Mouse (Mus musculus) cerebellum, adult 2 months (tissue): ENCODE measurements around the gene Trpm6. TPM values are rescaled to one million over a fixed set of nuclear protein-coding genes. Genes with fewer than 3 reads are reported as not detected.

Experiments used
- DNase-seq, 2 experiments: peaks; one replicate each; pipeline ENCODE4 v3.0.0; 2021
- H3K27ac ChIP-seq: fragments of 200-500 bp; 2 replicates; pipeline ENCODE4 v1.5.1; 2012; ENCODE audit warnings: low read length, control low read depth, inconsistent platforms; ENCODE audit not compliant: insufficient read depth
- H3K27me3 ChIP-seq: fragments of 200-500 bp; 2 replicates; pipeline ENCODE4 v1.6.1; 2012; ENCODE audit warnings: inconsistent platforms, mild to moderate bottlenecking, low read length, moderate library complexity; ENCODE audit not compliant: control insufficient read depth, insufficient read depth
- H3K4me1 ChIP-seq: fragments of 200-500 bp; 2 replicates; pipeline ENCODE4 v1.6.1; 2011; ENCODE audit warnings: low read length; ENCODE audit not compliant: control insufficient read depth, insufficient read depth
- H3K4me3 ChIP-seq: fragments of 200-500 bp; replicated peaks from 2 replicates; pipeline ENCODE3; 2011; ENCODE audit warnings: mild to moderate bottlenecking, low read depth, low read length, control low read depth; ENCODE audit not compliant: insufficient read depth
- CTCF ChIP-seq: fragments of 200-500 bp; IDR thresholded peaks from 2 replicates; pipeline ENCODE4 v1.5.1; 2011; ENCODE audit warnings: low read depth, mild to moderate bottlenecking, control low read depth, low read length, moderate library complexity, borderline replicate concordance; ENCODE audit not compliant: insufficient read depth
- POLR2A ChIP-seq: fragments of 200-500 bp; IDR thresholded peaks from 2 replicates; pipeline ENCODE4 v1.6.1; 2011; ENCODE audit warnings: low read length, control low read depth, borderline replicate concordance; ENCODE audit not compliant: insufficient read depth
- WGBS: fragments of 180-500 bp; shearing (Covaris S2); methylation state at CpG from one replicate; pipeline ENCODE4 v1.1.7; 2018; 5-methylcytosine and 5-hydroxymethylcytosine counted together
- polyA plus RNA-seq: library from polyadenylated mRNA; depleted of rRNA; stranded (reverse); fragments of >200 nt; gene quantifications from 2 replicates; pipeline ENCODE4 v1.2.3, GENCODE M21; 2012

The Trpm6 gene
- polyA plus RNA-seq, 1 experiment = 0.34 TPM

- TF ChIP-seq CTCF (no peak), POLR2A (no peak)
- WGBS = 62% methylated on average over 19 of the region's 19 CpGs
- no peak for DNase-seq
Observed at GRCm38 (mm10) chr19:18841789-18842562, 92.2 kb downstream of the Trpm6 start.

DNA sequence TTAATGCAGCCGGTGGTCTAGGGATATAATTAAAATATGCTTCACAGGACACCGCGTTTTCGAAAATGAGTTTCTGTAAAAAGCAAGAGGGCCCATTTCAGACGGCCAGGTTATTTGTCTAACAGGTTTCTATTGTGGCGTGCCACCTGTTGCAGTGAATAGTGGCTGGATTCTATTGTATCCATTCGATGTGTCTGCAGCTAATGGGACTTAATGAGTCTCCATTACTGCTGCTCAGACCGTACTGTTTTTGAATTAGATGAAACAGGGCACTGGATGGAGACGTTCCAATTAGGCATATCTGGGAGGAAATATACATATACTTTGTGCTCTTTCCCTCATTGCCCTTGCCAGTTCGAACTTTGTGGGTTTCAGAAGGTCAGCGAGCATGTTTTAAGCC is 92.8 kb downstream of the Trpm6 start:
- TF ChIP-seq POLR2A = no peak
- TF ChIP-seq CTCF = no peak
- Histone ChIP-seq H3K4me3 (no peak overlapping the region), H3K4me1 (no peaks in the 10 kb centered on the region), H3K27ac (no peak overlapping the region), H3K27me3 (no peaks in the 10 kb centered on the region)
- WGBS = 85% methylated on average over 11 of the region's 11 CpGs
- no peak for DNase-seq

More at GRCm38 (mm10) chr19:18841789-18842562, 92.2 kb downstream of the Trpm6 start:
- H3K27me3 ChIP-seq = no peaks in the 10 kb centered on the region
- no peaks in the 10 kb centered on the region for H3K4me1 ChIP-seq
- H3K27ac ChIP-seq = no peak overlapping the region
- no peak overlapping the region for H3K4me3 ChIP-seq

DNA sequence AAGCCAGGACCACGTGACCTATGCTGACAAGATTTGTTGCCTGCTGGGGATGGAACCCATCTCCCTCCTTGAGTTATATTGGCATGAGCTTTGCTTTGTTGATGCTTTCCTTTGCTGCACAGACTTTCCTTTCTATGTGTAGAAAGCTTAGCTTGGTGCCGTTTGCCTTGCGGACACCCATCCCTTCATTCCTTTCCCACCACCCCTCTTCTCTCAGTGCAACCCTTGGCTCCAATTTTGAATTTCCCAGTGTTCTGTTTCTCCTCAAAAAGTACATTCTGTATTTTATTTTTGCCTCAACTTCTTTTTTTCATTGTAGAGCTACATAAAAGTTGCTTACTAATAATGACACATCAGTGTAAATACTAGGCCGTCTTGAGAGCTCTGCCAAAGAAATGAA is 96.6 kb downstream of the Trpm6 start:
- no peak for DNase-seq
- TF ChIP-seq CTCF (no peak), POLR2A (no peak)
- Histone ChIP-seq H3K4me1 (no peaks in the 10 kb centered on the region), H3K27me3 (no peaks in the 10 kb centered on the region), H3K27ac (no peak overlapping the region), H3K4me3 (no peak overlapping the region)
- WGBS = 98% methylated on average over 4 of the region's 4 CpGs

DNA sequence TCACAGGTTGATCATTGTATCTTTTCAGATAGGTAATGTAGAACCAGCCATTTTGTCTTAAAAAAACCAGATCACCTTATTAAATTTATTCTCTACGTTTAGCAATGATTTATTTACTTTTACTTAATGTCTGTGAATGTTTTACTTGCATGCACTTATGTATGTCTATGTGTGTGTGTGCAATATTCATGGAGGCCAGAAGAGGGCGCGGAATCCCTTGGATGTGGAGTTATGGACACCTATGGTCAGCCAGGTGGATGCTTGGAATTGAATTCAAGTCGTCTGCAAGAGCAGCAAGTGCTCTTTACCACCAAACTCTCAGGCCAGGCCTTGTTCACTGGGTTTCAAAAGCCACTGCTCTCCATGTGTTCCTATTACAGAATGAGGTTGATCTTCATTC is 118.5 kb downstream of the Trpm6 start:
- TF ChIP-seq POLR2A = no peak
- TF ChIP-seq CTCF = no peak
- 64% methylated on average over 4 of the region's 4 CpGs for WGBS
- DNase-seq = no peak
- Histone ChIP-seq H3K4me1 (no peaks in the 10 kb centered on the region), H3K27ac (no peak overlapping the region), H3K27me3 (no peaks in the 10 kb centered on the region), H3K4me3 (no peak overlapping the region)

GRCm38 (mm10) chr19:18872792-18873569 is 123.2 kb downstream of the Trpm6 start:
- whole genome bisulfite sequencing = 20% methylated on average over 6 of the region's 6 CpGs
- H3K27me3 ChIP-seq = no peaks in the 10 kb centered on the region
- no peak for TF ChIP-seq POLR2A
- TF ChIP-seq CTCF = peak; percentile 30; the same call in 1 of the 2 replicates
- no peaks in the 10 kb centered on the region; the same call in 1 of the 2 replicates for H3K4me1 ChIP-seq
- H3K27ac ChIP-seq = no peak overlapping the region
- peak in 1 of 2 experiments; percentile 42 for DNase-seq
- H3K4me3 ChIP-seq = no peak overlapping the region

DNA sequence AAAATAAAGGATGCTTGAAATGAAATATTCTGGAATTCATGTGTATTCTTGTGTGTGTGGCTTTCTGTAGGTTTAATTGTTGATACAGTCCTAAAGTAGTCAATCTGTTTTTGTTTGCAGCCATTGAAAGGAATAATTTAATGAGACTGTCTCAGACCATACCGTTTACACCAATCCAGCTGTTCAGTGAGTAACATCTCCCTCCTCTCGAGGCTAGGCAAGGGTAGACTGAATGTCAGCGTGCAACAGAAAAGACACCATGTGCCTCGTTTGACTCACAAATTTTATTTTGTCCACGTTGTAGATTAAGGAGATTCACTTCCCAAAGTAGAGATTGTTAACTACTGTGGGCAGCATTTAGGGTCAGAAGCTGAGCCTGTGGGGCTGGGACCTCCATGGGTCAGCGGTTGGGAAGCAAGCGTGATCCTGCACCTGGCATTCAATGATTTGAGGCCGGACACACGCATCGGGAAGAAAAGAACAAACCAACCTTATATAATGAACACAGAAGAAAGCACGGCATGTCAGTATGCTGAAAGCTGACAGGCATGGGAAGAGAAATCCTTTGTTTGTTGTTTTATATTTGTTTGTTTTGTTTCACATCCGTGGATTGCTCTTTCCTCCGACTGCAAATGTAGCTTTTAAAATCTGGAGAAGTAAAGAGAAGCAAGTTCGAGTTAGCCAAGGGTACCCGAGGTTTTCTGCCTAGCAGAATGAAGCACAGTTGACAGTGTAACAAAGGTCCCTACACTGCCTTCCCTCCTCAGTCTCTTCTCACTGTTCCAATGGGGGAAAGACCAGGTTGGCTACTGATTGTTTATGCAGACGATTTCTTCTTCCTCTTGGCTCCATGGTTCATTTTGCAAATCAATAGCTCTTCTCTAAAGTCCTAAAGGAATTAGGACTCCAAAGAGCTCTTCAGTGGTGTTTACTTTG is 124.2 kb downstream of the Trpm6 start:
- Histone ChIP-seq H3K27me3 (no peaks in the 10 kb centered on the region), H3K4me1 (no peaks in the 10 kb centered on the region; the same call in 1 of the 2 replicates), H3K4me3 (no peak overlapping the region), H3K27ac (no peak overlapping the region)
- DNase-seq = no peak
- TF ChIP-seq CTCF = no peak
- no peak for TF ChIP-seq POLR2A
- WGBS = 10% methylated on average over 16 of the region's 16 CpGs

GRCm38 (mm10) chr19:18879264-18879663 is 129.5 kb downstream of the Trpm6 start:
- Histone ChIP-seq H3K27me3 (no peaks in the 10 kb centered on the region), H3K4me1 (no peaks in the 10 kb centered on the region), H3K4me3 (no peak overlapping the region), H3K27ac (no peak overlapping the region)
- DNase-seq = no peak
- TF ChIP-seq POLR2A (no peak), CTCF (no peak)
- WGBS = 83% methylated on average over 4 of the region's 4 CpGs
